Mouse (Mus musculus): Measurements from ENCODE around the gene Timm8a2. TPM values are rescaled to one million over a fixed set of nuclear protein-coding genes. Genes with fewer than 3 reads are reported as not detected.

Timm8a2 gene
- total and polyA plus RNA-seq, 2 experiments from 2014 or later: not detected

- DNase-seq (ENCODE audit: low spot score): no peak
- H3K9ac ChIP-seq (replicated peaks; ENCODE audit: low read length): no peak overlapping the region
- no peak overlapping the region for H3K4me3 ChIP-seq (ENCODE audit: low read length)
- H3K27ac ChIP-seq: no peak overlapping the region
- H3K4me2 ChIP-seq (ENCODE audit: low read depth, low read length): no peak overlapping the region
- H3K36me3 ChIP-seq (ENCODE audit: insufficient read depth, low read length): no peaks in the 10 kb centered on the region
- ATAC-seq: no peak
- H3K9me3 ChIP-seq (ENCODE audit: low read length): no peaks in the 10 kb centered on the region
- no peak for TF ChIP-seq CTCF (IDR thresholded peaks at IDR 0.05; ENCODE audit: low read depth)
- WGBS: 86% methylated on average over 9 of the region's 9 CpGs
- H3K4me1 ChIP-seq (ENCODE audit: insufficient read depth, low read length): no peaks in the 10 kb centered on the region
- H3K27me3 ChIP-seq (ENCODE audit: insufficient read depth, low read length): no peaks in the 10 kb centered on the region
These were observed 18.6 kb downstream of the Timm8a2 start for GRCm38 (mm10) chr14:122052896-122053635.

- WGBS: 83% methylated on average over 6 of the region's 6 CpGs
- TF ChIP-seq CTCF (IDR thresholded peaks at IDR 0.05; ENCODE audit: low read depth): no peak
- Histone ChIP-seq H3K27me3 (ENCODE audit: insufficient read depth, low read length) (no peaks in the 10 kb centered on the region), H3K27ac (no peak overlapping the region), H3K9me3 (ENCODE audit: low read length) (no peaks in the 10 kb centered on the region), H3K4me1 (ENCODE audit: insufficient read depth, low read length) (no peaks in the 10 kb centered on the region), H3K36me3 (ENCODE audit: insufficient read depth, low read length) (no peaks in the 10 kb centered on the region), H3K9ac (replicated peaks; ENCODE audit: low read length) (no peak overlapping the region), H3K4me3 (ENCODE audit: low read length) (no peak overlapping the region), H3K4me2 (ENCODE audit: low read depth, low read length) (no peak overlapping the region)
- ATAC-seq (no peak), DNase-seq (ENCODE audit: low spot score) (no peak)
These were observed 22.4 kb downstream of the Timm8a2 start for GRCm38 (mm10) chr14:122056871-122057270.

GRCm38 (mm10) chr14:122057941-122058346, 23.5 kb downstream of the Timm8a2 start:
- TF ChIP-seq CTCF (IDR thresholded peaks at IDR 0.05; ENCODE audit: low read depth): no peak
- H3K9ac ChIP-seq (replicated peaks; ENCODE audit: low read length): no peak overlapping the region
- H3K36me3 ChIP-seq (ENCODE audit: insufficient read depth, low read length): no peaks in the 10 kb centered on the region
- WGBS: 31% methylated on average over 2 of the region's 2 CpGs
- H3K27me3 ChIP-seq (ENCODE audit: insufficient read depth, low read length): no peaks in the 10 kb centered on the region
- H3K27ac ChIP-seq: no peak overlapping the region
- no peak overlapping the region for H3K4me2 ChIP-seq (ENCODE audit: low read depth, low read length)
- no peaks in the 10 kb centered on the region for H3K9me3 ChIP-seq (ENCODE audit: low read length)
- no peak for DNase-seq (ENCODE audit: low spot score)
- H3K4me3 ChIP-seq (ENCODE audit: low read length): no peak overlapping the region
- no peak for ATAC-seq
- no peaks in the 10 kb centered on the region for H3K4me1 ChIP-seq (ENCODE audit: insufficient read depth, low read length)

GRCm38 (mm10) chr14:122060642-122061041, 26.2 kb downstream of the Timm8a2 start:
- peak; percentile 85 for DNase-seq (ENCODE audit: low spot score)
- peak; percentile 96 for TF ChIP-seq CTCF (IDR thresholded peaks at IDR 0.05; ENCODE audit: low read depth)
- ATAC-seq: peak; percentile 75
- H3K9ac ChIP-seq (replicated peaks; ENCODE audit: low read length): no peak overlapping the region
- H3K36me3 ChIP-seq (ENCODE audit: insufficient read depth, low read length): no peaks in the 10 kb centered on the region
- H3K4me3 ChIP-seq (ENCODE audit: low read length): no peak overlapping the region
- 13% methylated on average over 3 of the region's 3 CpGs for WGBS
- H3K27ac ChIP-seq: no peak overlapping the region
- no peaks in the 10 kb centered on the region for H3K4me1 ChIP-seq (ENCODE audit: insufficient read depth, low read length)
- no peaks in the 10 kb centered on the region for H3K27me3 ChIP-seq (ENCODE audit: insufficient read depth, low read length)
- H3K9me3 ChIP-seq (ENCODE audit: low read length): no peaks in the 10 kb centered on the region
- no peak overlapping the region for H3K4me2 ChIP-seq (ENCODE audit: low read depth, low read length)

- H3K27me3 ChIP-seq (ENCODE audit: insufficient read depth, low read length): no peaks in the 10 kb centered on the region
- TF ChIP-seq CTCF (IDR thresholded peaks at IDR 0.05; ENCODE audit: low read depth): no peak
- no peak for DNase-seq (ENCODE audit: low spot score)
- no peaks in the 10 kb centered on the region for H3K9me3 ChIP-seq (ENCODE audit: low read length)
- H3K36me3 ChIP-seq (ENCODE audit: insufficient read depth, low read length): no peaks in the 10 kb centered on the region
- no peak overlapping the region for H3K4me3 ChIP-seq (ENCODE audit: low read length)
- H3K4me2 ChIP-seq (ENCODE audit: low read depth, low read length): no peak overlapping the region
- WGBS: 81% methylated on average over 6 of the region's 6 CpGs
- H3K9ac ChIP-seq (replicated peaks; ENCODE audit: low read length): no peak overlapping the region
- no peak for ATAC-seq
- H3K4me1 ChIP-seq (ENCODE audit: insufficient read depth, low read length): no peaks in the 10 kb centered on the region
- no peak overlapping the region for H3K27ac ChIP-seq
These were observed 26.9 kb downstream of the Timm8a2 start for GRCm38 (mm10) chr14:122061376-122061775.

GRCm38 (mm10) chr14:122062411-122063090, 28.1 kb downstream of the Timm8a2 start:
- H3K27me3 ChIP-seq (ENCODE audit: insufficient read depth, low read length): no peaks in the 10 kb centered on the region
- DNase-seq (ENCODE audit: low spot score) (no peak), ATAC-seq (no peak)
- 82% methylated on average over 10 of the region's 10 CpGs for WGBS
- no peaks in the 10 kb centered on the region for H3K4me1 ChIP-seq (ENCODE audit: insufficient read depth, low read length)
- H3K36me3 ChIP-seq (ENCODE audit: insufficient read depth, low read length): no peaks in the 10 kb centered on the region
- no peak overlapping the region for H3K27ac ChIP-seq
- no peak overlapping the region for H3K4me3 ChIP-seq (ENCODE audit: low read length)
- no peaks in the 10 kb centered on the region for H3K9me3 ChIP-seq (ENCODE audit: low read length)
- H3K9ac ChIP-seq (replicated peaks; ENCODE audit: low read length): no peak overlapping the region
- TF ChIP-seq CTCF (IDR thresholded peaks at IDR 0.05; ENCODE audit: low read depth): no peak
- H3K4me2 ChIP-seq (ENCODE audit: low read depth, low read length): no peak overlapping the region

- DNase-seq (ENCODE audit: low spot score) (no peak), ATAC-seq (no peak)
- Histone ChIP-seq H3K4me1 (ENCODE audit: insufficient read depth, low read length) (no peaks in the 10 kb centered on the region), H3K4me3 (ENCODE audit: low read length) (no peak overlapping the region), H3K27ac (no peak overlapping the region), H3K9me3 (ENCODE audit: low read length) (no peaks in the 10 kb centered on the region), H3K4me2 (ENCODE audit: low read depth, low read length) (no peak overlapping the region), H3K36me3 (ENCODE audit: insufficient read depth, low read length) (no peaks in the 10 kb centered on the region), H3K27me3 (ENCODE audit: insufficient read depth, low read length) (no peaks in the 10 kb centered on the region), H3K9ac (replicated peaks; ENCODE audit: low read length) (no peak overlapping the region)
- TF ChIP-seq CTCF (IDR thresholded peaks at IDR 0.05; ENCODE audit: low read depth): no peak
- 66% methylated on average over 5 of the region's 5 CpGs for WGBS
These were observed 29.1 kb downstream of the Timm8a2 start for GRCm38 (mm10) chr14:122063599-122063998.
